Mouse (Mus musculus) stomach, postnatal 0 days (tissue): ENCODE measurements around the gene Pip5k1b. TPM values are rescaled to one million over a fixed set of nuclear protein-coding genes. Genes with fewer than 3 reads are reported as not detected.

Experiments used
- ATAC-seq: fragments of 200-750 bp; cut with Nextera tagmentation; 2 replicates; pipeline ENCODE4 v1.8.0; 2017; ENCODE audit not compliant: low FRiP score, low TSS enrichment
- DNase-seq: peaks from one replicate; pipeline ENCODE4 v3.0.0-alpha.2; 2016; ENCODE audit warnings: low spot score
- H3K27ac ChIP-seq: fragments of 300-500 bp; sonication (generic); replicated peaks from 2 replicates; pipeline ENCODE4 v1.5.1; 2014; ENCODE audit warnings: mild to moderate bottlenecking, control low read depth
- H3K27me3 ChIP-seq: fragments of 300-500 bp; sonication (generic); 2 replicates; pipeline ENCODE4 v1.6.1; 2014; ENCODE audit warnings: low read length; ENCODE audit not compliant: control insufficient read depth, insufficient read depth
- H3K36me3 ChIP-seq: fragments of 300-500 bp; sonication (generic); 2 replicates; pipeline ENCODE4 v1.6.1; 2014; ENCODE audit warnings: low read length, mixed read lengths; ENCODE audit not compliant: control insufficient read depth, insufficient read depth
- H3K4me1 ChIP-seq: fragments of 300-500 bp; sonication (generic); replicated peaks from 2 replicates; pipeline ENCODE4 v1.6.1; 2014; ENCODE audit warnings: antibody characterized with exemption; ENCODE audit not compliant: control insufficient read depth, insufficient read depth
- H3K4me2 ChIP-seq: fragments of 300-500 bp; sonication (generic); replicated peaks from 2 replicates; pipeline ENCODE4 v1.6.1; 2014; ENCODE audit warnings: low read depth, mild to moderate bottlenecking, control low read depth, moderate library complexity
- H3K4me3 ChIP-seq: fragments of 300-500 bp; sonication (generic); 2 replicates; pipeline ENCODE4 v1.5.1; 2014; ENCODE audit warnings: low read depth, low read length, control low read depth
- H3K9ac ChIP-seq: fragments of 300-500 bp; sonication (generic); 2 replicates; pipeline ENCODE4 v1.6.1; 2014; ENCODE audit warnings: mild to moderate bottlenecking, low read length, control low read depth, mixed read lengths
- H3K9me3 ChIP-seq: fragments of 300-500 bp; sonication (generic); 2 replicates; pipeline ENCODE4 v1.6.1; 2016; ENCODE audit warnings: low read length; ENCODE audit not compliant: control insufficient read depth
- CTCF ChIP-seq: IDR thresholded peaks from 2 replicates; pipeline ENCODE4 v1.5.1; 2016; ENCODE audit warnings: antibody characterized with exemption, low read depth, mild to moderate bottlenecking, moderate library complexity
- EP300 ChIP-seq: optimal IDR thresholded peaks from 2 replicates; pipeline ENCODE3; 2016; ENCODE audit warnings: antibody characterized with exemption
- WGBS: fragments of 180-500 bp; shearing (Covaris S2); extraction: QIAGEN DNeasy Blood & Tissue Kit; methylation state at CpG from one replicate; pipeline ENCODE4 v1.1.7; 2014; 5-methylcytosine and 5-hydroxymethylcytosine counted together
- polyA plus RNA-seq: library from polyadenylated mRNA; unstranded; fragments of >200 nt; fragmentation: Nextera tagmentation; extraction: Ambion mirVana; gene quantifications from 2 replicates; pipeline ENCODE4 v1.2.1, GENCODE M21; 2015

The Pip5k1b gene
- polyA plus RNA-seq, 1 experiment from 2014 or later: 5.5 TPM

GRCm38 (mm10) chr19:24480916-24481315, 74.8 kb downstream of the Pip5k1b start:
- DNase-seq (no peak), ATAC-seq (no peak)
- TF ChIP-seq CTCF (no peak), EP300 (no peak)
- Histone ChIP-seq H3K36me3 (no peaks in the 10 kb centered on the region), H3K27me3 (no peaks in the 10 kb centered on the region), H3K4me1 (no peaks in the 10 kb centered on the region), H3K9me3 (no peaks in the 10 kb centered on the region), H3K4me2 (no peak overlapping the region), H3K27ac (no peak overlapping the region), H3K4me3 (no peak overlapping the region), H3K9ac (no peak overlapping the region)
- WGBS: 57% methylated on average over 2 of the region's 2 CpGs

- WGBS: under 1% methylated on average over 72 of the region's 92 CpGs
- DNase-seq (peak; percentile 94), ATAC-seq (peak; percentile 97)
- peak within 1 kb of the TSS; percentile 83 for H3K9ac ChIP-seq
- no peaks in the 10 kb centered on the region for H3K36me3 ChIP-seq
- H3K27ac ChIP-seq: peak within 1 kb of the TSS; percentile 95
- no peak for TF ChIP-seq EP300
- TF ChIP-seq CTCF: peak; percentile 35; the same call in 1 of the 2 replicates
- no peaks in the 10 kb centered on the region for H3K4me1 ChIP-seq
- peak within 1 kb of the TSS; percentile 83 for H3K4me2 ChIP-seq
- H3K27me3 ChIP-seq: no peaks in the 10 kb centered on the region
- H3K9me3 ChIP-seq: no peaks in the 10 kb centered on the region
- peak within 1 kb of the TSS; percentile 80 for H3K4me3 ChIP-seq
Measured at GRCm38 (mm10) chr19:24476929-24477882, 78.5 kb downstream of the Pip5k1b start, which contains the start of gene Fam122a. Fam122a (minus strand) TSS chr19:24477356.

- 2% methylated on average over 11 of the region's 11 CpGs for WGBS
- no peaks in the 10 kb centered on the region for H3K36me3 ChIP-seq
- peak overlapping the region; percentile 80 for H3K4me3 ChIP-seq
- ATAC-seq (no peak), DNase-seq (no peak)
- no peak for TF ChIP-seq CTCF
- no peak for TF ChIP-seq EP300
- H3K9ac ChIP-seq: peak overlapping the region; percentile 83
- H3K9me3 ChIP-seq: no peaks in the 10 kb centered on the region
- peak overlapping the region; percentile 83 for H3K4me2 ChIP-seq
- peak overlapping the region; percentile 95 for H3K27ac ChIP-seq
- H3K27me3 ChIP-seq: no peaks in the 10 kb centered on the region
- no peaks in the 10 kb centered on the region for H3K4me1 ChIP-seq
Measured at GRCm38 (mm10) chr19:24476461-24476860, 79.2 kb downstream of the Pip5k1b start.

- Histone ChIP-seq H3K4me2 (no peak overlapping the region), H3K36me3 (no peaks in the 10 kb centered on the region), H3K9me3 (no peaks in the 10 kb centered on the region), H3K4me3 (no peak overlapping the region), H3K27ac (no peak overlapping the region), H3K9ac (no peak overlapping the region), H3K4me1 (no peaks in the 10 kb centered on the region), H3K27me3 (no peaks in the 10 kb centered on the region)
- TF ChIP-seq CTCF (no peak), EP300 (no peak)
- no peak for DNase-seq
- 73% methylated on average over 6 of the region's 6 CpGs for WGBS
- ATAC-seq: no peak
Measured at GRCm38 (mm10) chr19:24475281-24475680, 80.4 kb downstream of the Pip5k1b start.

- no peak for TF ChIP-seq EP300
- TF ChIP-seq CTCF: no peak
- H3K27ac ChIP-seq: no peak overlapping the region
- H3K4me3 ChIP-seq: no peak overlapping the region
- H3K4me2 ChIP-seq: no peak overlapping the region
- H3K4me1 ChIP-seq: no peaks in the 10 kb centered on the region
- DNase-seq (no peak), ATAC-seq (no peak)
- H3K36me3 ChIP-seq: no peaks in the 10 kb centered on the region
- H3K9ac ChIP-seq: no peak overlapping the region
- H3K27me3 ChIP-seq: no peaks in the 10 kb centered on the region
- no peaks in the 10 kb centered on the region for H3K9me3 ChIP-seq
- 91% methylated on average over 5 of the region's 5 CpGs for WGBS
Measured at GRCm38 (mm10) chr19:24472512-24472911, 83.2 kb downstream of the Pip5k1b start.

GRCm38 (mm10) chr19:24471538-24471937, 84.1 kb downstream of the Pip5k1b start:
- Histone ChIP-seq H3K36me3 (no peaks in the 10 kb centered on the region), H3K27ac (no peak overlapping the region), H3K4me2 (no peak overlapping the region), H3K27me3 (no peaks in the 10 kb centered on the region), H3K9me3 (no peaks in the 10 kb centered on the region), H3K4me3 (no peak overlapping the region), H3K4me1 (no peaks in the 10 kb centered on the region), H3K9ac (no peak overlapping the region)
- 88% methylated on average over 6 of the region's 6 CpGs for WGBS
- DNase-seq: no peak
- no peak for ATAC-seq
- no peak for TF ChIP-seq CTCF
- no peak for TF ChIP-seq EP300
